Mouse (Mus musculus): ENCODE data around the gene Arhgap35. TPM values are rescaled to one million over a fixed set of nuclear protein-coding genes. Genes with fewer than 3 reads are reported as not detected.

Arhgap35 gene
- total RNA-seq, 2 experiments from 2014 or later: 129 to 133 TPM

DNA sequence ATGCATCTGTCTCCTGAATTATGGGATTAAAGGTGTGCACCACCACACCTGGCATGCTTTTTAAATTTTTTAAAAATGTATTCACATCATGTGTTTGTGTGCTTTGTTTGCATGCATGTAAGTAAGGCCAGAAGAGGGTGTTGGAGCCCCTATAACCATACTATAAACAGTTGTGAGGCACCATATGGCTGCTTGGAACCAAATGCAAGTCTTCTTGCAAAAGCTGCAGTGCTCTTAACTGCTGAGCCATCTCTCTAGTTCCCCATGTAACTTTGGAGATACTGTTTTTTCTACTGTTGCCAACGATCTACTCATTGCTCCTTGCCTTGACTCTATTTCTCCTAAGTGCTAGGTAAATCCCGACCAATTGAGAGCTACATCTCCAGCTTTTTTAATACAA is 95.5 kb downstream of the Arhgap35 start:
- no peak for DNase-seq

DNA sequence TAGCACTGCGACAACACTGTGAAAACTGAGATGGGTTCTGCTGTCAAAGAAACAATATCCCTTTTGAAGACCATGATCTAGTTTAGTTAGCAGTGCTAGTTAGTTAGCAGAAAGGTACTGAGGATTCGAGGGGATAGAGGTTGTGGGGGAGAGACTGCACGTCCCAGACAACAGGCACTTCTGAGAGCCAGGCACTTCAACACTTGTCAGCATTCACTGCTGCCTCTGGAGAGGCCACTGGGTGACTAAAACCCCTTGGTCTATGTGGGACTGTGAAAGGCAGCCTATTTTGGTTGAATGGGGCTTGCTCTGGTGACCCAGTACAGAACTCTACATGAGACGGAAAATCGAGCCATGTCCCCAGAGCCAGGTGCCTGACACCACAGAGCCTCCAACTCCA is 97.6 kb downstream of the Arhgap35 start:
- DNase-seq: no peak

DNA sequence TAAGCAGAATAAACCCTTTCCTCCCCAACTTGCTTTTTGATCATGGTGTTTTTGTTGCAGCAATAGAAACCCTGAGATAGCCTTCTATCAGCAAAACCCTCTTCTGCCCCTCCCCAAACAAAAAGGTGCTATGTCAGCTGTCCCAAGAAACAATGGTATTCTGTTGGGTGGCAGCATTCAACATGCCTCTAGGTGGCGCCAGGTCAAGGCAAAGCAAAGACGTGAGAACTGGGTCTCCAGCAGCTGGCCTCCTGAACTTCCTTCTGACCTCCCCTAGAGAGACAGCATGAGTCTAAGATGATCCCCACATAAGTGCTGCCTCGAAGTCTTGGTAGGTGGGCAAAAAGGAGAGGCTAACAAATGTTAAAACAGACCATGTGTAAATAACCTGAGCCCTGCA is 107.5 kb downstream of the Arhgap35 start:
- DNase-seq: no peak

DNA sequence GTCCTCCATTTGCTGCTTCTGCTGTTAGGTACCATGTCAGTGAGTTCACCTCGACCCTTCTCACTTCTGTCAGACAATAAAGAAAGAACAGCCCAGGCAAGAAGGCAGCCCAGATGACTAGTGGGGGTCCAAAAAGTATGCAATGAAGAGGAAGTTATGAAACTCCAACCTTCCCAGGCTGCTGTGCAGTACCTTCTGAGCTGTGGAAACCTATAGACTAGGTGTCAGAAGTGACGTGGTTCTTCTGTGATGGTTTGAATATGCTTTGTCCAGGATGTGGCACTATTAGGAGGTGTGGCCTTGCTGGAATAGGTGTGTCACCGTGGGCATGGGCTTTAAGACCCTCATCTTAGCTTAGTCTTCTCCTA is 109.6 kb downstream of the Arhgap35 start:
- DNase-seq: no peak

DNA sequence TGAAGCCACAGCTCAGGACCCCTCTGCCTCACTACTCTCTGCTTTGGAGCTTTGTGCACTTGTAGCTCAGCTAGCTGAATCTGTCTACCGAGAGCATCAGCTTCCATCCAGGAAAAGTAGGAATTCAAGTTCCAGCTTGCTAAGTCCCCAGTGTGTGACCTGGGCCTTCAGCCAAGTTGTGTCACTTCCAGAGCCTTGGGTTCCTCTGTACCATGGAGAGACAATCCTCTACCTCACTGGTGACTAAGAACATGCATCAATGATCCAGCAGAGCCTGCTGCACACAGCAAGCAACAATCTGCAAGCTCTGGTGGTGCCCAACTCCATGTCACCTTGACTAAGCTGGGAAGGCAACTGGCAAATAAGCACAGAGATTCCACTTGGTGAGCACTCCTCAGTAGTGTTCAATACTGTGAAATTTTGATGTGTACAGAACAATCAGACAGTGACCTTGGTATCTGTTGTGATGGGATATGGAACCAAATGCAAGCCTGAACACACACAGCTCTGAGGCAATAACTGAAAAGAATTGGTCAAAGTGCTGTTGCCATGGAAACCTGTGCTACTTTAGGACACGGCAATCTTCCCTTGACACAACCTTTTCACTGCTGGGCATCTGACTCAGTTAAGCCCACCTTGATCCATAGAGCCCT is 110.1 kb downstream of the Arhgap35 start:
- no peak for DNase-seq

DNA sequence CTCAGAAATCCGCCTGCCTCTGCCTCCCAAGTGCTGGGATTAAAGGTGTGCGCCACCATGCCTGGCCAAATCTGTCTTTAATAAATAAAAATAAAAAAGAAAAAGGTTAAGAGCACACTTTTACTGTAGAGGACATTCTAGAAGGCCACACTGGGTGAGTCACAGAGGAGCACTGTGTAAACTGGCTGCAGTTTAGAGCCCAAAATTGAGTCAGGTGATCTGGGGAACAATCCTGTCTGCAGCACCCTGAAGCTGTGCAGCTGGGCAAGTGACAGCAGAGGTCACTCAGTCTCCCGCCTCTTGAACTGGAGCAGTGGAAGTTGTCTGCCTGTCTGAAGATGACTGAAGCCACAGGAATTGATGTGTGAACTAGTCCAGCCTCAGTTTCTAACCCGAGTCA is 113.2 kb downstream of the Arhgap35 start:
- no peak for DNase-seq

DNA sequence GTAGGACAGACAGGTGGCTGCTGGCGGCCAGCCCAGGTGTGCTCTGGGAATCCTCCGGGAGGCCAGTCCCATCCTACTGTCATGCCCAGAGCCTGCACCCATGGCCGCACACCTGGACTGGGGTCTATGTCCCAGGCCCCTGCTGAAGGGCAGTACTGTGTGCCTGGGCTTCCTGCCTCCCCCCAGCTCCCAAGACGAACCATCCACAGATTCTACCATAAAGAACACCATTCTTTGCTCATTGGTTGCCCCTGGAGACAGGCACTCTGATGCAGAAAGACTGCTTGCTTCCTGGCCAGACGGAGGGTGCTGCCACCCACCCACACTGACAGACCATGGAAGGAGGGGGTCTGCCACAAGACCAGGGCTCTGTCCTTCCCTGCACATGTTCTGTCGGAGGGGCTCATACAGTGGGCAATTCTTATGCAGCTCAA is 115.1 kb downstream of the Arhgap35 start:
- no peak for DNase-seq

DNA sequence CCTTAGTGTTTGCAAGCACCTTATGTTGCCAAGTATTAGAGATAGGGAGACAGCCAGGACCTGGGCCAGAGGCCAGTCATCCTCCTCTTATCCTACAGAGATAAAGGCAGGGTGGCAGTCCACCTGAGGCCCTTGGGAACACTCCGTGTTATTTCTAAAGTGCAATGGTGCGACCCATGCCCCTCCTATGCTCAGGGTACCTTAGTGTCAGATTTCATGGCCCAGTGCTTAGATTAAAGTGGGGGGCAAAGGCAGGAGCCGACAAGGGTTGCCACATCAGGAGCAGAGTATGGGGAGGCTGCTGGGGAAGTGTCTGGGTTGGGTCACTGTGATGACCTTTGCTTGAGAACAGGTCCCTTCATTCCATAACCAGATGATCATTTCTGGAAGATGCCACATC is 118.5 kb downstream of the Arhgap35 start:
- DNase-seq: no peak

DNA sequence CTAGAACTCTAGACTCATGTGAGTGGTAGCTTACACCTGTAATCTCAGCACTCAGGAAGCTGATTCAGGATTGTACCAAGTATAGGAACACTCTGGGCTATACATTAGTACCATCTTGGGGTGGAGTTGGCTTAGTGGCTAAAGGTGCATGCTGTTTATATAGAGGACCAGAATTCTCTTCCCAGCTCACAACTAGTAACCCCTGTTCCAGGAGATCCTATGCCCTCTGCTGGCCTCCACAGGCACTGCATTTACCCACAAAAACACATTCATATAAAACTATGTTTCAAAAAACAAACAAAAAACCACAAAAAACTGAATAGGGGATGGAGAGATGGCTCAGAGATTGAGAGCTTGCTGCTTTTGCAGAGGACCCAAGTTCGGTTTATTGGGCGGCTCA is 121.4 kb downstream of the Arhgap35 start:
- DNase-seq: no peak

DNA sequence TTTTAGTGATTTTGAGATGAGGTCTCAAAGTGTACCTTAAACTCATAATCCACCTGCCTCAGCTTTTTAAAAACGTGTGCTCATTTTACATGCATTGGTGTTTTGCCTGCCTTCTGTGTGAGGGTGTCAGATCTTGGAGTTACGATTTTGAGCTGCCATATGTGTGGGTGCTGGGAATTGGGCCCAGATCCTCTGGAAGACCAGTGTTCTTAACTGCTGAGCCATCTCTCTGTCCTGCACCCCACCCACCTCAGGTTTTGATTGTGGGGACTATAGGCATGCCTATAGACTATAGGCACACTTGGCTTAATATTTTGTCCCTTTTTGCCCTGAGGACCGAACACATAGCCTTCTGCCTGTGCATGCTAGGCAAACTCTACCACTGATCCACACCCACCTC is 122.6 kb downstream of the Arhgap35 start:
- DNase-seq: no peak

DNA sequence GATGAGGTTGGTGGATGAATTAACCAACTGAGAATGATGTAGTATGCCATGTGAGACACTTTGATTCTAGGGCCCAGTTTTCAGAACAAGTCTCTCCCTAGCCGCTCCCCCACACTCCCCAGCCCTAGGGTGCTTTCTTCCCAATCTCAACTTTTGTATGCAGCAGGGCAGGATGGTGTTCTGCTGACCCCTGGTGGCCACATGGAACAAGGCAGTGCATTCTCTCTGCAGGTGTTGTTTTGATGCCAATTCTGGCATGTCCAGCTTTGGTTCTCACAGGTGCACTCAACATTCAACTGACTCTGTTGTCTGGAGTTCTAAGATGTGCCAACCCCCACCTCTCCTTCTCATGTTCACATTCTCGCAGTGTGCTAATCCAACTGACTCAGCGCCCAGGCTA is 123.0 kb downstream of the Arhgap35 start:
- peak in 1 of 2 experiments; percentile 49 for DNase-seq

DNA sequence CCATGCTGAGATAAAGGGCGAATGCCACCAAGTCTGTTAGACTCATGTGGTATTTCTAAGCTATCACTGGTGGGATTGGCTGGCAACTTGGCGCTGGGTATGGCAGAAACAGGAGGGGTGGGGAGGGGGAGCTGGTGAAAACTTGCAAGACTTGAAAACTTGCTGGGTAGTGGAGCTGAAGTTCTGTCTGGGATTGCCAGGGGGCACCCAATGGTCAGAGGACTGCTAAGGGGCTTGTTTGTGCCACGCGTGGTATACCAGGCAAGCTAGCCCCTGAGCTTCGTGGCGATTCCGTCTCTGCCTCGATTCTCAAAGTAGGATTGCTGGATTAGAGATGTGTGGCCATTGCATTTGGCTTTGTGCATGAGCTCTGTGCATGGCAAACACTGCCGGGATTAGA is 124.8 kb downstream of the Arhgap35 start:
- DNase-seq: no peak

DNA sequence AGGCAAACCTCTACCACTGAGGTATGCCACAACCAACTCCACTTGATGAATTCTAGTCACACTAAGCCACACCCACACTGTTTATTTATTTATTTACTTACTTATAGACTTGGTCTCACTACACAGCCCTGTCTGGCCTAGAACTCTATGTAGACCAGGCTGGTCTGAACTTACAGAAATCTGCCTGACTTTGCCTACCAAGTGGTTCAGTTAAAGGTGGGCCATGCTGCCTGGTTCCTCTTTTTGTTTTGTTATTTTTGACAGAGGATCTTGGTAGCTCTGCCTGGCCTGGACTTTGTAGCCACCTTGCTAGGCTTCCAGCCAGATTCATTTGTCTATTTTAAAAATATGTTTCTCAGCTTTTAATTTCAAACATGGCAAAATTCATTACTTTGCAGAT is 126.0 kb downstream of the Arhgap35 start:
- no peak for DNase-seq

DNA sequence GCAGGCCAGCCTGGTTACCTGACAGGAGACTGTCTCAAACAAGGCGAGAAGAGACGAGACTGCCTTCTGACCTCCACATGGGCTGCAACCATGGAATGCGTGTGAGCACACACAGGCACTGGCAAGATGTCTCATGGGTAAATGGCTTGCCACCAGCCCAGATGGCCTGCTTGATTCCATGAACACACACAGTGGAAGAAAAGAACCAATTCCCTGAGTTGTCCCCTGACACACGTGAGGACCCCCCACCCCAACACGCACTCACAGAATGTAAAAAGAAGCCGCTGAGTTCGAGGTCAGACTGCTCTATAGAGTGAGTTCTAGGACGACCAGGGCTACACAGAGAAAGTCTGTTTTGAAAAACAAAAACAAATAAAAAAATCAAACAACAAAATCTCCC is 137.2 kb downstream of the Arhgap35 start, which contains the start of gene Npas1:
Npas1 (minus strand) TSS at position 101 of the 400 bp plus-strand sequence.
- DNase-seq: no peak

DNA sequence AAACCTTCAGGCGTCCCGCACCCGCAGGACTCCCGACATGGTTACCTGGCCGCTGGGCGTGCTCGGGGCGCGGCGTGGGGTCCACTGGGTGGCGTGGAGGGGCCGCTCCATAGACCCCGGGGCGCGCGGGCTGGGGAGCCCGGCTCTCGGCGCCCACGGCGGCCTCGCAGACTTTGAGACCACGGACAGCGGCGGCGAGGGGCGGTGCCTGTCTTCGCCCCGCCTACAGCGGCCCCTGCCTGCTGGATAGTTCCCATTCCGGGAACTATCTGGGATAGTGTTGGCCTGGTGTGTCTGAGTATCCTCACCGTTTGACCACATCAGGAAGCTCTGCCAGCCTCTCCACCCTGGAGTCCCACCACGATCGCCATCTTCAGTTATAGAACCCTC is 138.2 kb downstream of the Arhgap35 start:
- no peak for DNase-seq

DNA sequence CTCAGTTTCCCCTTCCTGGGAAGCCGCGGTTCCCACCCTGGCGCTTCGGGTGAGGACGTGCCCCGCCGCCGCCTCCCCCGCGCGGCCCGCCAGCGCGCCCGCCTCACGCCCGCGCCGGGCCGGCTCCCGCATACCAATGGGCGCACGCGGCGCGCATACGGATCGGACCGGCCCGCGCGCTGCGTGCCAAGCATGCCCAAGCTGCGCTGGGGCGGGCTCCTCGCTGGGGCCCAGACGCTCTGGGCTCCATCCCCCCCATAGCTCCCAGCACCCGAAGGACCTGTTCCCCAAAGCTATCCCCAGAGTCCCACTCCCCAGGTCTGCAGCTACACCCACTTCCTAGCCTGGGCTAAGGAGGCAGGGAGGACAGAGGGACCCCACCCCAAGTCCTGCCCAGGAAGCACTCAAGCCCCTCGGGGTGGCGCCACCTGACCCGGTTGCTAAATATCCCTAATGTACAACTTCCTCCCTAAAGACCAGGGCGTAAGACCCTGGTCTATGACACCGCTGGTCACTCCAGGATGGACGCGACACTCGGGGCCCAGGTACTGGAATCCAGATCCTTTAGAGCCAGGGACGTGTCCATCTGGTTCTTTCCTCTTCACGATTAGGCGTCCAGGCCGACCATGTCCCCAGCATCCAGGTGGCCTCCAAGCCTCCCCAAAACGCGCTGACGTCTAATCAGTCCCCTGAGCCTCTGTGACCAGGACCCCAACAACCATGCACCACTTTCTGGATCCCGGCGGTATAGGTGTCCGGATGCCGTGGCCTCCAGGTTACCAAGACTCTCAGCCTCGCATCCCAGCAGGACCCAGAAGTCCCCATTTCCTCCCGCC is 138.8 kb downstream of the Arhgap35 start:
- no peak for DNase-seq

DNA sequence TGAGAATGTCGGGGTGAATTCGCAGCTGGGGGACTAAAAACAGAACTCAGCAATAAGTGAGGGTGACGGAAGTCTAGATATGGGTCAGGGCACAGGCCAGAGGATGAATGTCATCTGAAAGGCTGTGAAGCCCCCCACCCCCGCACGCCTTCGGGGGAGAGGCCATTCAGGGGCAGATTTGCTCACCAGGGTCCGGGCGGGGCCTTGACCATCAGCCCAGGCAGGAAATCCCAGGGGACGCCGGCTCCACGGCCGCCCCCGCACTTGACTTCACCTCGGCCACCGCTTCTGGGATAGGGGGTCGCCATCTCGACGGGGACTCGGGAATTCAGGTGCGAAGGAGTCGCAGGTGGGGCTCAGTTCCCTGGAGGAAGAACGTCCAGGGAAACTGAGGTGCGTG is 139.5 kb downstream of the Arhgap35 start:
- no peak for DNase-seq

DNA sequence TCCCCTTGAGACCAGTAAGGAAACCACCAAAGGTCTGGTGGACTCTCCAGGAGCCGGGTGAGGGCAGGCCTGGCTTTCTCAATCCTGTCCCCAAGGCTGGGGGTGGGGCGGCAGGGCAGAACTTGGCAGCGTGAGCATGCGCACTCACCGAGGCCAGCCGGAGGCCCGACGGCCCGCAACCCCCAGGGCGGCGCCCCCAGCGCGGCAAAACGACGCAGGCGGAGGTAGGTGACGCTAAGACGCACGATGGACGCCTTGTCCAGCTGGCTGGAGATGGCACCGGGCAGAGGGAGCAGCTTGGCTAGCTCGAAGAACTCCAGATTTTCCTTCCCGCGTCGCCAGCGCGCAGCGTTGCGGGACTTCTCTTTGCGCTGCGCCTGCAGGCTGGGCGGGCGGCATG is 140.3 kb downstream of the Arhgap35 start:
- DNase-seq: no peak

DNA sequence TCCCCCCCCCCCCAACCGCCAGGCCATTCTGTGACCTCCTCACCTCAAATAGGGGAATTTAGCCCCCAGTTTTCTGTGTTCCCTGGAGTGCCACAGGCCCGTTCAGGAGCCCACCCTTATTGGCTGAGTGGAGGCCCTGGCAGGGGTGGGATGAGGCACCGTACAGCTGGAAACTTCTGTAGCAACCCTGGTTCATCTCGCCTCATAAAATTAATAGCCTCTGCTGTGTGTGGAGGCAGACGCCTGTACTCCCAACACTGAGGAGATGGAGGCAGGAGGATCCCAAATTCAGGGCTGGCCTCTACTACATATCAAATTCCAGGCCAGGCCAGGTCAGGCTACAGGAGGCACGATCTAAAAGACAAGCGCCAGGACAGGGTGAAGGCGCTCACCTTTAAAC is 140.9 kb downstream of the Arhgap35 start:
- no peak for DNase-seq

DNA sequence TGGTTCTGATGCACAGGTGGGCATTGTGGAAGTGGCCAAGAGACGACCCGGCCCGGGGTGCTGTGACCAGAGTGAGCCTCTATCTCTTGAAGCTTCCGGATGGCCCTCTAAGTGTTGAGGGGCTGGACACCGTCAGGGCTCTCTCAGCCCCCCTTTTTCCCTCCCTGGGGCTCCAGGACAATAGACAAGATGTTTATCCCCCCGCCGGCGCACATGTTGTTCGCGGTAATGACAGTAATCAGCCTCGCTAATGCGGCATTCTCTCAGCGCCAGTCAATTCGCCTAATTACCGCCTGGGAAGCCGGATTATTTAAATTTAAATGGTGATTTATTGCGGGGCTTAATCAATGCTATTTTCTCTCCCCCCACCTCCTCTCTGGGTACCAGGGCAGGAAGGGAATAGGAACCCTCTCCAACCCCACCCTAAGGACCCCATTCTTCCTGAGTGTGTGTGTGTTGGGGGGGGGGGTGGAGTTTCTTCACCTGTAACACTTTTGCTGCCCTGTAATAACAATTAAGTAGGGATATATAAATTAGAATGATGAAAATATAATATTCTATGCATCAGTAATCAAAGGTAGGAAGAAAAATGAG is 142.6 kb downstream of the Arhgap35 start:
- DNase-seq: no peak

DNA sequence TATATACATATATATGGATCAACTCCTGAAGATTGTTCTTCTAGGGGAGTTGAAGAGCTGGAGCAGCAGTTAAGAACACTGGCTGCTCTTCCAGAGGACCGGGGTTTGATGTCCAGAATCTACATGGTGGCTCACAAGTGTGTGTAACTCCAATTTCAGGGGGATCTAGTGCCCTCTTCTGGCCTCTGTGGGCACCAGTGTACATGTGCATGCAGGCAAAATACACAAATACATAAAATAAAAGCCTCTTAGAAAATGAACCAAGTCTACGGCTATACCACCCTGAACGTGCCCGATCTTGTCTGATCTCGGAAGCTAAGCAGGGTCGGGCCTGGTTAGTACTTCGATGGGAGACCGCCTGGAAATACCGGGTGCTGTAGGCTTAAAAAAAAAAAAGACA is 143.2 kb downstream of the Arhgap35 start:
- no peak for DNase-seq

DNA sequence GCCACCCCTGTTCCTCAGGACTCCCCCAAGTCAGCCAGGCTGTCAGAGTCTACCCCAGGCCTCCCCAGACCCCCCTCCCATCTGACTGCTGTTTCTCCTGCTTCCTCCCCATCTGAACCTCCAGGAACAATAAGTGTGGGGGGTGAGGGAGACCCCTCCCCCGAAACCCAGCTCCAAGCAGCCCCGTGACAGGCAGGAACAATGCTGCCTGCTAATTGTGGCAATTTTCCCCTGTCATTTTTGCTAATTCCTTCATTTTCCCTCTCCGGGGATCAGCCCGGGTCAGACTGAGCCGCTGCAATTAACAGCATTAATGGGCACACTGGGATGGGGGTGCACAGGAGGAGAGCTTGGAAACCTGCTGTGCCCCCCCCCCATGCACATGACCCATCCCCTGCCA is 146.7 kb downstream of the Arhgap35 start:
- DNase-seq: no peak

DNA sequence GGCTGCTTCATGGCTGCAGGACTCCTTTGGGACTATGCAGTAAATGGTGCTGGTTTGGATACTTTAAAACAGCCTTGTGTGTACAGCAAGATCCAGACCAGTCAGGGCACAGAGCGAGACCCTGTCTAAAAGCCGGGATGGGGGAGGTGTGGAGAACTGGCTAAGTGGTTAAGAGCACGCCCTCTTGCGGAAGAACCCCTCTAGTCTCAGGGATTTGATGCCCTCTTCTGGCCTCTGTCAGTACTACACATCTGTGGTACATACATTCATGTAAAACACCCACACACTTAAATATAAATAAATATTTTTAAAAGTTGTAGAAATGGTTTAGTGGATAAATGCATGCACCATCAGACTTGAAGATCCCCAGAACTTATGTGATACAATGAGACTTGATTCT is 148.2 kb downstream of the Arhgap35 start:
- DNase-seq: no peak

DNA sequence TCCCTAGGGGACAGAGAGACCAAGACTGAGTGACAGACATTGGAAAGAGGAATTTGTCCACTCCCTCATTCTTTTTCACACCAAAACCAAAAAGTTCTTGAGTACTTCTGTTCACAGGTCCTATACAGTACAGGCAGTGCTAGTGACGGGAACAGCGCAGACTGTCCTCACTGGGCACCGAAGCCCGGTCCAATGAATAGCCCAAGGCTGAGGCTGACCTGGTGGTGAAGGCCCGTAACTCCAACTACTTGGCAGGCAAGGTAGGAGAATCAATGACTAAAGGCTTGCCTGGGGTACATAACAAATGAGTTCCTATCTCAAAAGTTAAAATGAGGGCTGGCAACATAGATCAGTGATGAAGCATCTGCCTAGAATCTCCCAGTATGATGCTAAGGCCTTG is 149.2 kb downstream of the Arhgap35 start:
- DNase-seq: no peak

Measured in layer of hippocampus, postnatal 36 days (tissue).